Mouse (Mus musculus) small intestine, adult 2 months (tissue): Measurements from ENCODE around the gene Gm27029.

Experiments used
- CTCF ChIP-seq: fragments of 200-500 bp; IDR thresholded peaks from 2 replicates; pipeline ENCODE4 v1.5.1; 2012; ENCODE audit warnings: low read depth, mild to moderate bottlenecking, control low read depth, inconsistent platforms, low read length, moderate library complexity, mixed read lengths; ENCODE audit not compliant: insufficient replicate concordance, insufficient read length; ENCODE audit errors: extremely low read depth
- POLR2A ChIP-seq: fragments of 200-500 bp; IDR thresholded peaks from 2 replicates; pipeline ENCODE4 v1.6.1; 2012; ENCODE audit warnings: low read depth, mild to moderate bottlenecking, control low read depth, inconsistent platforms, low read length, moderate library complexity

DNA sequence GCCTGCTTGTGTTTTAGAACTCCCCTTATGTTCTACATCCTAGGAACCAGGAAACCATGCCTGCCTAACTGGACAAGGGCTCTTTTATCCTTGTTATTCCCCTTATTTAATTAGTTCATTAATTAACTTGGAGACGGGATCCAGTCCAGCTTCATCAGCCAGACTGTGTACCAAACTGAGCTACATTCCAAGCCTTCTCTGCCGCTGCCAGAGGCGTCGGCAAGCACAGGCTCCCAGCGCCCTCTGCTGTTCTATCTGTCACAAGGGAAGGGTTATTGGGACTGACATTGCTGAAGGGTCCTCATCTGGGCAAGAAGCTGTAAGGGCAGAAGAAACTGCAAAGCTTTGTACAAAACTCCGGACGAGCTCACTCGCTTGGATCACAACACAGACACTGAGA lies 29.5 kb downstream of the Gm27029 start:
- TF ChIP-seq POLR2A = no peak
- TF ChIP-seq CTCF = peak; percentile 95
